Mouse (Mus musculus) intestine, embryonic 14.5 days (tissue): ENCODE data around the gene Tmem269. TPM values are rescaled to one million over a fixed set of nuclear protein-coding genes. Genes with fewer than 3 reads are reported as not detected.

Source experiments
- ATAC-seq: fragments of 200-750 bp; cut with Nextera tagmentation; replicated peaks from 2 replicates; pipeline ENCODE4 v1.8.0; 2017; ENCODE audit warnings: low read depth, moderate number of reproducible peaks, moderate TSS enrichment, moderate library complexity; ENCODE audit not compliant: low FRiP score, low TSS enrichment
- DNase-seq: peaks from one replicate; pipeline ENCODE4 v3.0.0-alpha.2; 2018; ENCODE audit warnings: low spot score
- H3K27ac ChIP-seq: fragments of 300-500 bp; sonication (generic); 2 replicates; pipeline ENCODE4 v1.5.1; 2014; ENCODE audit warnings: low read depth, mild to moderate bottlenecking, control low read depth
- H3K27me3 ChIP-seq: fragments of 300-500 bp; sonication (generic); replicated peaks from 2 replicates; pipeline ENCODE4 v1.6.1; 2014; ENCODE audit warnings: low read length, control low read depth; ENCODE audit not compliant: control insufficient read depth, insufficient read depth
- H3K36me3 ChIP-seq: fragments of 300-500 bp; sonication (generic); 2 replicates; pipeline ENCODE4 v1.6.1; 2014; ENCODE audit warnings: low read length, control low read depth; ENCODE audit not compliant: control insufficient read depth, insufficient read depth
- H3K4me1 ChIP-seq: fragments of 300-500 bp; sonication (generic); replicated peaks from 2 replicates; pipeline ENCODE4 v1.6.1; 2014; ENCODE audit warnings: low read length, control low read depth, mixed read lengths; ENCODE audit not compliant: control insufficient read depth, insufficient read depth
- H3K4me2 ChIP-seq: fragments of 300-500 bp; sonication (generic); 2 replicates; pipeline ENCODE4 v1.6.1; 2014; ENCODE audit warnings: low read length
- H3K4me3 ChIP-seq: fragments of 300-500 bp; sonication (generic); 2 replicates; pipeline ENCODE4 v1.5.1; 2014; ENCODE audit warnings: low read depth, low read length, control low read depth, mixed read lengths
- H3K9ac ChIP-seq: fragments of 300-500 bp; sonication (generic); 2 replicates; pipeline ENCODE4 v1.6.1; 2014; ENCODE audit warnings: mild to moderate bottlenecking, low read length
- H3K9me3 ChIP-seq: fragments of 300-500 bp; sonication (generic); 2 replicates; pipeline ENCODE4 v1.6.1; 2016; ENCODE audit warnings: low read length, control low read depth; ENCODE audit not compliant: control insufficient read depth
- WGBS: fragments of 180-500 bp; shearing (Covaris S2); extraction: QIAGEN DNeasy Blood & Tissue Kit; methylation state at CpG from one replicate; pipeline ENCODE4 v1.1.7; 2014; 5-methylcytosine and 5-hydroxymethylcytosine counted together
- polyA plus RNA-seq: library from polyadenylated mRNA; unstranded; fragments of >200 nt; fragmentation: Nextera tagmentation; extraction: Ambion mirVana; gene quantifications from 2 replicates; pipeline ENCODE4 v1.2.1, GENCODE M21; 2014

The Tmem269 gene
- polyA plus RNA-seq, 1 experiment from 2014 or later: not detected

DNA sequence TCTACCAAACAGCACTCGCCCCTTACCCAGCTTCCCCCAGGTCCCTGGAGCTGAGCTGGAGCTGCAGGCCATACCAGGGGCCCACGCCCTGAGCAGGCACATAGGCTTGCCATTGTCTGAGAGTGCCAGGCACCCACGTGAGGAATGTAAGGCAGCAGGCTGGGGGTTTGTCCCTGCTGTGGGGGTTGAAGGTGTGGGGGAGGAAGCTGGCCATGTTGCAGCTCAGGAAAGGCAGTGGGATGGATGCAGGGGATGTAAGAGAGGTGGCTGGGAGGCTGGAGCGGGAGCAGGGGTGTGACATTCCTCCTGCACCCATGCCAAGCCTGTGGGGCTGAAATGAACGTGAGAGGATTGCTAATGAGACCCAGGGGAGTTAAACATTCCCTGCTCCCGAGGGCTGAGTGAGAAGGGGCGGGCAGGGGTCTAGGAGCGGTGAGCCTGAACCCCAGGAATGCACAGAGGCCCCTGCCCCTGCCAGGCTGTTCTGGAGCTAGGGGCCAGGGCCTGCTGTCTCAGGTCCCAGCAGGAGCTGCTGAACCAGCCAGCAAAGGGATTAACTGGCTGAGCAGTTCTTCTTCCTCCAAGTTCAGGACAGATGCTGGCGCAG is 36.1 kb upstream of the Tmem269 start:
- ATAC-seq: no peak
- H3K27ac ChIP-seq: no peak overlapping the region

DNA sequence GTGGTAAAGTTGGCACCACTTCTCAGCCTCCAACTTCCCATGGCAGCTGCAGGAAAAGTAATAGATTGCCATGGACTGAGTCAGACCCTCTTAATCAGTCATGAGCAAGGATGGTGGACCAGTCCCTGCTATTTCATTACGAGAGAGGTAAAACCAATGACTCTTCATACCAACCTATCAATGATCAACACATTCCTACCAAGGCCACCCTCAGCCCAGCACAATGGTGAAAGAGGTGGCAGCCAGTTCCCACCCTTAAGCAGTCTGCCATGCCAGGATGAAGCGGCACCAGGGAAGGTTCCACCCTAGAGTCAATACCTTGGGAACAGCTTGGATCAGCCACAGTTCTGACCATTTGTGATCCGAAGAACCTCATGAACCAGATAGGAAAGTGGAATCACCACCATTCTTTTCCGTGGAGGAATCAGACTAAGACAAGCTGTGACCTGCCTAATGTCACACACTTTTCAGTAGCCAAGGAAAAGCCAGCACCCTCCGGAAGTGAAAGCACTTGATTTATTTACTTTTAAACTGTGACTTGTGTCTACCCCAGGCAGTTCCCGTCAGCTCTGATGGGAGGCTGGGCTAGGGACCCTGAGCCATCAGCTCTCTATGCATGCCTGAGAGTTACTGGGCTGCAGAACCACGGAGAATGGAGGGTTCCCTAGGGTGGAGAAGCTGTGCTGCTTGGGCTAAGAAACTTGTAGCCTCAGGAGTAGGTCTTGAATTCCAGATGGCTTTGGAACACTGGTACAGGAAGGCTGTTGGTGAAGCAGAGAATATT is 34.2 kb upstream of the Tmem269 start:
- no peak overlapping the region for H3K9ac ChIP-seq
- no peak overlapping the region for H3K27ac ChIP-seq
- no peak overlapping the region for H3K4me2 ChIP-seq
- peaks cover 4% of the 10 kb centered on the region; the same call in 1 of the 2 replicates for H3K4me1 ChIP-seq
- no peak for DNase-seq
- WGBS: 52% methylated on average over 7 of the region's 7 CpGs
- no peaks in the 10 kb centered on the region for H3K27me3 ChIP-seq
- ATAC-seq: no peak
- H3K36me3 ChIP-seq: peaks cover 13% of the 10 kb centered on the region
- H3K4me3 ChIP-seq: no peak overlapping the region
- no peaks in the 10 kb centered on the region for H3K9me3 ChIP-seq

More for the DNA sequence above, 36.1 kb upstream of the Tmem269 start:
- Histone ChIP-seq H3K4me2 (no peak overlapping the region), H3K27me3 (no peaks in the 10 kb centered on the region), H3K4me3 (no peak overlapping the region), H3K36me3 (no peaks in the 10 kb centered on the region), H3K9ac (no peak overlapping the region), H3K4me1 (peaks cover 4% of the 10 kb centered on the region; the same call in 1 of the 2 replicates), H3K9me3 (no peaks in the 10 kb centered on the region)
- WGBS: 38% methylated on average over 9 of the region's 9 CpGs
- DNase-seq: no peak

DNA sequence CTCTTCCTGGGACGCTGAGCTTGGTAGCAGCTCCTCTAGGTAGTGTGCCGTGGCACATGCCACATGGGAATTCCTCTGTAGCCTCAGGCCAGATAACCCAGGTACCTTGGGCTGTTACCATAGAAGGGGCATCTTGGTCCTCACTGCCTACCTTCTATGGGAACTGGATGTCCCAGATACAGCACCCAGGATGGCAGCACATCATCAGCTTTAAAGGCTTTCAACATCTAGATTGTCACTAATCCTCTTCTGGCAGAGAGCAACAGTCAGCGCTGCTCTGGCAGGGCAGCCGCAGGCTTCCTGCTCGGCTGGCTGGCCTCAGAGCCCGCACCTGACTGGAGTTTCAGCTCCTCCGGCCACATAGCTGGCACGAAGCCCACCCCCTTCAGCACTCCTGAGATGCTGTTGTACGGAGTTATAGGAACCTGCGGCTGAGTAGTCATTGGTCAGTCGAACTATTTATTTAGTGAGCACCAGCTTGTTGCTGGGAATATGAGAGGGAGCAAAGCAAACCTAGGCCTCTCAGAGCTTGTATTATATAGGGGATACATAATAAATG is 30.5 kb upstream of the Tmem269 start:
- H3K9me3 ChIP-seq: no peaks in the 10 kb centered on the region
- no peak overlapping the region for H3K9ac ChIP-seq
- H3K27me3 ChIP-seq: no peaks in the 10 kb centered on the region
- no peaks in the 10 kb centered on the region; the same call in 1 of the 2 replicates for H3K4me1 ChIP-seq
- no peak for ATAC-seq
- H3K4me3 ChIP-seq: no peak overlapping the region
- H3K36me3 ChIP-seq: peaks cover 45% of the 10 kb centered on the region
- no peak for DNase-seq
- H3K4me2 ChIP-seq: no peak overlapping the region
- WGBS: 88% methylated on average over 11 of the region's 11 CpGs
- H3K27ac ChIP-seq: no peak overlapping the region

DNA sequence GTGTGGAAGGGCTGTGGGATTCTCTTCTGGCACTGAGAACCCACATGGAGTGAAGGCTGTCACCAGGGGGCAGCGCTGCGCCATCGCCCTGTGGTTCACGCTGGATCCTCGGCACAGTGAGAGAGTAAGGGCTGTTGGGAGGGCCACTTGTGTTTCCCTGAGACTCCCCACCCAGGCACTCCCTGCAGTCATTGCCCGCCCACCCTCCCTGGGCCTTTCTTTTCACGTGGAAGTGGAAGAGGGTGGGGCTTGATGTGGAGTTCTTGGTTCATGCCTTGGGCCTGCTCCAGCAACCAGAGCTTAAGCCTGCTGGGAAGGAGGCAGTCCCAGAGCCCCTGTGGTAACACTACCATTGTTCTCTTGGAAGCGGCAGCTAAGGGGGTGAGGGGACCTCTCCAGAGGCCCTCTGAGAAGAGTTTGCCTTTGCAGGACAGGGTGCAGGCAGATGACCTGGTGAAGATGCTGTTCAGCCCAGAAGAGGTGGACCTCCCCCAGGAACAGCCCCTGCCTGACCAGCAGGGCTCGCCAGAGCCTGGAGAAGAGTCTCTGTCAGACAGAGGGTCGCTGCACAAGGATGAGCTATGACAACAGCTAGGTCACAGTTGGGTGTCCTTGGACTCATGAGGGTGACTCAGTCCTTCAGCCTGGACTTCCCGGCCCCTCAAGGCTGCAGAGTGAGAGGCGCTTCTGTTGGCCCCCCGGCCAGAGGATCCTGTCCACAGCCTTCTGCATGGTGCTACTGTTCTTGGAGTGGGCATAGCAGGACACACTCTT is 29.6 kb upstream of the Tmem269 start:
- WGBS: 34% methylated on average over 13 of the region's 13 CpGs
- peak; percentile 81 for DNase-seq
- H3K27ac ChIP-seq: no peak overlapping the region

DNA sequence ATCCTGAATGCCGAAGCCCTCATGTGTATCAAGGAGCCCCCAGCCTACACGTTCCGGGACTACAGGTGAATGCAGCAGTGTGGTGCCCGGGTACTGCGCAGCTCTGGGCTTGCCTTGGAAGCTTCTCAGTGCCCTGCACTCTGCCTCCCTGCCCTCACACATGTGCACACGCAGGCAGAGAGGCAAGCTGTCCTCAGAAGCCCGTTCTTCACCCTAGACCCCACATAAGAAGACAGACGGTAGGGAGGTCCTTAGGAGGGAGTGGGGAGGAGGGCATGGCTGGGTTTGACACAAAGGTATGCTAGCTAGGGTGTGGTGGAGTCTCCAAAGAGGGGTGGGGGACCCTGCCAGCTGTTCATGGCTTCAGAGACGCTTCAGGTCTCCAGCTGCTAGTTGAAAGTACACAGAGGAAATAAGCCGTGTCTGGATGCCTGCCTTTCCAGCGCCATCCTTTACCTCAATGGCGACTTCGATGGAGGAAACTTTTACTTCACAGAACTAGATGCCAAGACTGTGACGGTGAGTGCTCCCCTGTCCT is 28.7 kb upstream of the Tmem269 start:
- H3K4me2 ChIP-seq: no peak overlapping the region
- DNase-seq: no peak
- no peaks in the 10 kb centered on the region for H3K4me1 ChIP-seq
- H3K4me3 ChIP-seq: no peak overlapping the region
- no peak for ATAC-seq
- WGBS: 78% methylated on average over 14 of the region's 14 CpGs
- H3K9ac ChIP-seq: no peak overlapping the region
- H3K27me3 ChIP-seq: no peaks in the 10 kb centered on the region
- peaks cover 54% of the 10 kb centered on the region for H3K36me3 ChIP-seq
- no peaks in the 10 kb centered on the region for H3K9me3 ChIP-seq
- H3K27ac ChIP-seq: no peak overlapping the region

More for the DNA sequence above, 29.6 kb upstream of the Tmem269 start:
- no peak overlapping the region for H3K4me3 ChIP-seq
- no peak overlapping the region for H3K9ac ChIP-seq
- H3K36me3 ChIP-seq: peaks cover 51% of the 10 kb centered on the region
- no peaks in the 10 kb centered on the region for H3K27me3 ChIP-seq
- H3K4me1 ChIP-seq: no peaks in the 10 kb centered on the region; the same call in 1 of the 2 replicates
- ATAC-seq: 0 out of 2 replicates have a peak, but pooled peaks have one; percentile 20
- no peaks in the 10 kb centered on the region for H3K9me3 ChIP-seq
- no peak overlapping the region for H3K4me2 ChIP-seq

DNA sequence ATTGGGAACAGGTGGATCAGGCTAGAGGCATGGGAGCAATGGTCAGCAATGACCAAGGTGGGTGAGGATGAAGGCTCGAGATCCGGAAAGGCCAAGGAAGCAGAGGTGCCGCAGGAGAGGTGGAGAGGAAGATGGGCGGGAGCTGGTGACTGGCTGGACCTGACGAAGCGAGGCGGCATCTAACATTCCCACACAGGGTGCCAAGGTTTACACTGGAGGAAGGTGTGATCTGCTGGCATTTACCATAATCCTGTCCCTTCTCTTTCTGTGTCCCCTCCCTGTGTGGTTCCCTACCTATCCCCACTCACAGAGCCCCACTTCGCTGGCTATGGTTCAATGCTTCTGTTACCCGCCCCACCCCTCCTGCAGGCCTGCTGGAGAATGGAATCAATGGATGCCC is 27.9 kb upstream of the Tmem269 start:
- H3K4me2 ChIP-seq: no peak overlapping the region
- no peak overlapping the region for H3K9ac ChIP-seq
- H3K27me3 ChIP-seq: no peaks in the 10 kb centered on the region
- WGBS: 85% methylated on average over 9 of the region's 9 CpGs
- ATAC-seq (no peak), DNase-seq (no peak)
- no peak overlapping the region for H3K27ac ChIP-seq
- H3K4me1 ChIP-seq: no peaks in the 10 kb centered on the region
- no peaks in the 10 kb centered on the region for H3K9me3 ChIP-seq
- peaks cover 62% of the 10 kb centered on the region for H3K36me3 ChIP-seq
- H3K4me3 ChIP-seq: no peak overlapping the region

DNA sequence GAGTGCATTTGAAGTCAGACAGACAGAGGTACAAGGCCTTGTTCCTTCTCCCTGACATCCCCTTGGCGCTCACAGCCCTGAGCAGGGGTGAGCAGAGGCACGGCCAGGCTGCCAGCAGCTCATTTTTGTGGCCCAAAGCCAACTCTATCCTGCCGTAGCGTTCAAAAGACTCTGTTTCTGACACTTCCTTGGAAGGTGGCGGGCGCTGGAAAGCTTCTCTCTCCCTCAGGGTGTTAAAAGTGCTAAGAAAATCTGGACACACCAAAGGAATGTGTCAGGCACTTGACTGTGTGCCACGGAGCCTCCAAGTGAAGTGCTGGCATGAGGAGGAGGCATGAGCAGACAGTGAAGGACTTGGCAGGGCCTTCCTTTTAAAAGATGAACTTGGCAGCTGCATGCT is 27.5 kb upstream of the Tmem269 start:
- Histone ChIP-seq H3K27ac (no peak overlapping the region), H3K4me3 (no peak overlapping the region), H3K9me3 (no peaks in the 10 kb centered on the region), H3K27me3 (no peaks in the 10 kb centered on the region), H3K36me3 (peaks cover 66% of the 10 kb centered on the region), H3K4me1 (no peaks in the 10 kb centered on the region), H3K4me2 (no peak overlapping the region), H3K9ac (no peak overlapping the region)
- no peak for ATAC-seq
- WGBS: 75% methylated on average over 7 of the region's 7 CpGs
- DNase-seq: no peak
